Mouse (Mus musculus) ovary, adult 10 weeks (tissue): ENCODE data around the gene Btbd35f7. TPM values are rescaled to one million over a fixed set of nuclear protein-coding genes. Genes with fewer than 3 reads are reported as not detected.

Experiments
- polyA plus RNA-seq: library from polyadenylated mRNA; stranded (reverse); fragments of 350-450 nt; fragmentation: Illumina TruSeq; extraction: RNeasy Lipid Tissue Mini Kit (QIAGEN cat#74804); gene quantifications from one replicate; pipeline ENCODE4 v1.2.3, GENCODE M21; 2014

Gene Btbd35f7
- not detected for polyA plus RNA-seq

GRCm38 (mm10) chrX:5668767-5669166 is at the start of gene Btbd35f7:
Gene Btbd35f7, plus strand, starts transcription at chrX:5669067.

Other genes starting within 250 kb of the Btbd35f7 start
- not detected for gene Mycs, start 199.8 kb upstream of the Btbd35f7 start, polyA plus RNA-seq